Mouse (Mus musculus): ENCODE measurements at regions not wholly inside any gene's neighbourhood (a gene's known extent, or its start where the extent isn't known, plus 50 kb on each side); places are given as distances from the start of the nearest gene placed in this dataset.

GRCm38 (mm10) chr7:119279896-119280661 lies 95.7 kb upstream of the Gpr139 start:
- no peaks in the 10 kb centered on the region for H3K4me1 ChIP-seq (ENCODE audit: control insufficient read depth, insufficient read depth, insufficient read length, low read length)
- H3K36me3 ChIP-seq (ENCODE audit: control insufficient read depth, insufficient read depth, low read length), result no peaks in the 10 kb centered on the region
- H3K27ac ChIP-seq (ENCODE audit: insufficient read depth, low read depth, low read length), result no peak overlapping the region
- 48% methylated on average over 3 of the region's 3 CpGs for WGBS
- H3K27me3 ChIP-seq (ENCODE audit: control insufficient read depth, insufficient read depth, low read length), result no peaks in the 10 kb centered on the region
- H3K4me3 ChIP-seq (ENCODE audit: low read depth, low read length), result no peak overlapping the region
- TF ChIP-seq CTCF (IDR thresholded peaks at IDR 0.05; ENCODE audit: extremely low read depth, insufficient read length, insufficient replicate concordance, low read depth, low read length), result no peak
- no peak for TF ChIP-seq POLR2A (IDR thresholded peaks at IDR 0.05; ENCODE audit: low read depth, low read length)

GRCm38 (mm10) chr7:119272621-119273020 lies 88.2 kb upstream of the Gpr139 start:
- Histone ChIP-seq H3K27ac (ENCODE audit: insufficient read depth, low read depth, low read length) (no peak overlapping the region), H3K36me3 (ENCODE audit: control insufficient read depth, insufficient read depth, low read length) (no peaks in the 10 kb centered on the region), H3K27me3 (ENCODE audit: control insufficient read depth, insufficient read depth, low read length) (no peaks in the 10 kb centered on the region), H3K4me1 (ENCODE audit: control insufficient read depth, insufficient read depth, insufficient read length, low read length) (no peaks in the 10 kb centered on the region), H3K4me3 (ENCODE audit: low read depth, low read length) (no peak overlapping the region)
- 82% methylated on average over 3 of the region's 3 CpGs for WGBS
- TF ChIP-seq CTCF (IDR thresholded peaks at IDR 0.05; ENCODE audit: extremely low read depth, insufficient read length, insufficient replicate concordance, low read depth, low read length), result no peak
- no peak for TF ChIP-seq POLR2A (IDR thresholded peaks at IDR 0.05; ENCODE audit: low read depth, low read length)

- H3K4me1 ChIP-seq (ENCODE audit: control insufficient read depth, insufficient read depth, insufficient read length, low read length), result no peaks in the 10 kb centered on the region
- no peaks in the 10 kb centered on the region for H3K36me3 ChIP-seq (ENCODE audit: control insufficient read depth, insufficient read depth, low read length)
- WGBS, result 92% methylated on average over 1 of the region's 1 CpGs
- TF ChIP-seq POLR2A (IDR thresholded peaks at IDR 0.05; ENCODE audit: low read depth, low read length) (no peak), CTCF (IDR thresholded peaks at IDR 0.05; ENCODE audit: extremely low read depth, insufficient read length, insufficient replicate concordance, low read depth, low read length) (no peak)
- no peak overlapping the region for H3K27ac ChIP-seq (ENCODE audit: insufficient read depth, low read depth, low read length)
- no peaks in the 10 kb centered on the region for H3K27me3 ChIP-seq (ENCODE audit: control insufficient read depth, insufficient read depth, low read length)
- H3K4me3 ChIP-seq (ENCODE audit: low read depth, low read length), result no peak overlapping the region
Measured at GRCm38 (mm10) chr7:119271427-119271826, 87.0 kb upstream of the Gpr139 start.

- H3K4me3 ChIP-seq (ENCODE audit: low read depth, low read length), result no peak overlapping the region
- 76% methylated on average over 8 of the region's 8 CpGs for WGBS
- no peak overlapping the region for H3K27ac ChIP-seq (ENCODE audit: insufficient read depth, low read depth, low read length)
- H3K4me1 ChIP-seq (ENCODE audit: control insufficient read depth, insufficient read depth, insufficient read length, low read length), result no peaks in the 10 kb centered on the region
- no peaks in the 10 kb centered on the region for H3K36me3 ChIP-seq (ENCODE audit: control insufficient read depth, insufficient read depth, low read length)
- no peaks in the 10 kb centered on the region for H3K27me3 ChIP-seq (ENCODE audit: control insufficient read depth, insufficient read depth, low read length)
- TF ChIP-seq POLR2A (IDR thresholded peaks at IDR 0.05; ENCODE audit: low read depth, low read length) (no peak), CTCF (IDR thresholded peaks at IDR 0.05; ENCODE audit: extremely low read depth, insufficient read length, insufficient replicate concordance, low read depth, low read length) (no peak)
Measured at GRCm38 (mm10) chr7:119270826-119271420, 86.5 kb upstream of the Gpr139 start.

- no peak overlapping the region for H3K27ac ChIP-seq (ENCODE audit: insufficient read depth, low read depth, low read length)
- no peaks in the 10 kb centered on the region for H3K4me1 ChIP-seq (ENCODE audit: control insufficient read depth, insufficient read depth, insufficient read length, low read length)
- no peaks in the 10 kb centered on the region for H3K27me3 ChIP-seq (ENCODE audit: control insufficient read depth, insufficient read depth, low read length)
- no peak overlapping the region for H3K4me3 ChIP-seq (ENCODE audit: low read depth, low read length)
- TF ChIP-seq POLR2A (IDR thresholded peaks at IDR 0.05; ENCODE audit: low read depth, low read length), result no peak
- TF ChIP-seq CTCF (IDR thresholded peaks at IDR 0.05; ENCODE audit: extremely low read depth, insufficient read length, insufficient replicate concordance, low read depth, low read length), result no peak
- H3K36me3 ChIP-seq (ENCODE audit: control insufficient read depth, insufficient read depth, low read length), result no peaks in the 10 kb centered on the region
- 46% methylated on average over 3 of the region's 3 CpGs for WGBS
Measured at GRCm38 (mm10) chr7:119258222-119258621, 73.8 kb upstream of the Gpr139 start.

GRCm38 (mm10) chr7:119256916-119257315 lies 72.5 kb upstream of the Gpr139 start:
- Histone ChIP-seq H3K27ac (ENCODE audit: insufficient read depth, low read depth, low read length) (no peak overlapping the region), H3K4me3 (ENCODE audit: low read depth, low read length) (no peak overlapping the region), H3K27me3 (ENCODE audit: control insufficient read depth, insufficient read depth, low read length) (no peaks in the 10 kb centered on the region), H3K36me3 (ENCODE audit: control insufficient read depth, insufficient read depth, low read length) (no peaks in the 10 kb centered on the region), H3K4me1 (ENCODE audit: control insufficient read depth, insufficient read depth, insufficient read length, low read length) (no peaks in the 10 kb centered on the region)
- WGBS, result 82% methylated on average over 3 of the region's 3 CpGs
- no peak for TF ChIP-seq CTCF (IDR thresholded peaks at IDR 0.05; ENCODE audit: extremely low read depth, insufficient read length, insufficient replicate concordance, low read depth, low read length)
- no peak for TF ChIP-seq POLR2A (IDR thresholded peaks at IDR 0.05; ENCODE audit: low read depth, low read length)

- no peak overlapping the region for H3K27ac ChIP-seq (ENCODE audit: insufficient read depth, low read depth, low read length)
- no peak for TF ChIP-seq POLR2A (IDR thresholded peaks at IDR 0.05; ENCODE audit: low read depth, low read length)
- no peak for TF ChIP-seq CTCF (IDR thresholded peaks at IDR 0.05; ENCODE audit: extremely low read depth, insufficient read length, insufficient replicate concordance, low read depth, low read length)
- 63% methylated on average over 2 of the region's 2 CpGs for WGBS
- H3K27me3 ChIP-seq (ENCODE audit: control insufficient read depth, insufficient read depth, low read length), result no peaks in the 10 kb centered on the region
- no peak overlapping the region for H3K4me3 ChIP-seq (ENCODE audit: low read depth, low read length)
- no peaks in the 10 kb centered on the region for H3K4me1 ChIP-seq (ENCODE audit: control insufficient read depth, insufficient read depth, insufficient read length, low read length)
- H3K36me3 ChIP-seq (ENCODE audit: control insufficient read depth, insufficient read depth, low read length), result no peaks in the 10 kb centered on the region
Measured at GRCm38 (mm10) chr7:119252742-119253141, 68.3 kb upstream of the Gpr139 start.
